Mouse (Mus musculus) left cerebral cortex, adult 2 months (tissue): Measurements from ENCODE around the gene Slc16a11. TPM values are rescaled to one million over a fixed set of nuclear protein-coding genes. Genes with fewer than 3 reads are reported as not detected.
"Not testable (repeated sequence)": the region's sequence is repeated elsewhere in the genome, so short reads cannot be mapped to it uniquely, and the experiment has no call there.

Experiments
- DNase-seq, 2 experiments: peaks; one replicate each; pipeline ENCODE4 v3.0.0; 2021 to 2022; ENCODE audit warnings: low spot score in 2 of 2, mixed read lengths in 1 of 2; ENCODE audit errors: extremely low spot score in 1 of 2
- H3K27ac ChIP-seq: fragments of 200-600 bp; 2 replicates; pipeline ENCODE4 v1.8.1; 2022
- H3K4me3 ChIP-seq: fragments of 200-600 bp; 2 replicates; pipeline ENCODE4 v1.8.1; 2022
- CTCF ChIP-seq: fragments of 200-600 bp; IDR thresholded peaks from 2 replicates; pipeline ENCODE4 v1.8.1; 2022; ENCODE audit warnings: antibody characterized with exemption, mild to moderate bottlenecking, moderate library complexity
- intact Hi-C: fragments of 180-260 bp; cut with DNase I; formaldehyde crosslinking; loops from one replicate; pipeline ENCODE4 v1.15.1; 2025
- long read RNA-seq, 2 experiments: library from polyadenylated mRNA; stranded (forward); transcript quantifications; one replicate each; pipeline ENCODE4 v2.0.0; 2021; ENCODE audit warnings: borderline mapping rate in 2 of 2
- total RNA-seq, 2 experiments: library from RNA; stranded (reverse); gene quantifications; 2 replicates each; pipeline ENCODE4 v1.2.3; 2021

Slc16a11 gene
- 10 to 100 TPM; 35.7 to 36.9 TPM for total RNA-seq
- long read RNA-seq, experiment 1, partial matches to known transcripts = 10 of 28 reads
- long read RNA-seq, experiment 1, other reads (novel, unspliced or antisense) = 14 of 28 reads
- long read RNA-seq, experiment 2, partial matches to known transcripts = 8 of 27 reads
- long read RNA-seq, experiment 2, other reads (novel, unspliced or antisense) = 13 of 27 reads

- H3K27ac ChIP-seq = peak within 1 kb of the TSS; percentile 84
- no peak for DNase-seq
- intact Hi-C loops = loop anchor here (2.0 kb wide), 2 partner anchors 158 to 278 kb away; partner anchors contain the start of genes Asgr1 and Ybx2
Measured at GRCm38 (mm10) chr11:70212423-70212822, at the start of gene Slc16a11. TSS of gene Slc16a11 (plus strand) at chr11:70212752.

GRCm38 (mm10) chr11:70165972-70166921 lies 46.3 kb upstream of the Slc16a11 start:
- no peak overlapping the region for H3K27ac ChIP-seq
- intact Hi-C loops = no loop called here
- no peak for DNase-seq
- H3K4me3 ChIP-seq = no peak overlapping the region
- TF ChIP-seq CTCF = no peak

More at GRCm38 (mm10) chr11:70212423-70212822, at the start of gene Slc16a11:
- TF ChIP-seq CTCF = no peak
- H3K4me3 ChIP-seq = peak within 1 kb of the TSS; percentile 40

- Histone ChIP-seq H3K27ac (no peak overlapping the region), H3K4me3 (no peak overlapping the region)
- no peak for TF ChIP-seq CTCF
- intact Hi-C loops = no loop called here
- no peak for DNase-seq
Measured at GRCm38 (mm10) chr11:70168136-70168535, 44.4 kb upstream of the Slc16a11 start.

GRCm38 (mm10) chr11:70169471-70169870 lies 43.1 kb upstream of the Slc16a11 start:
- DNase-seq = not testable (repeated sequence)

GRCm38 (mm10) chr11:70170291-70170690 lies 42.3 kb upstream of the Slc16a11 start:
- H3K27ac ChIP-seq = no peak overlapping the region
- intact Hi-C loops = no loop called here
- no peak for TF ChIP-seq CTCF
- H3K4me3 ChIP-seq = no peak overlapping the region
- no peak for DNase-seq

More at GRCm38 (mm10) chr11:70169471-70169870, 43.1 kb upstream of the Slc16a11 start:
- H3K27ac ChIP-seq, intact Hi-C loops, H3K4me3 ChIP-seq: not testable (repeated sequence)

GRCm38 (mm10) chr11:70171181-70171580 lies 41.4 kb upstream of the Slc16a11 start:
- intact Hi-C loops = no loop called here
- H3K27ac ChIP-seq = no peak overlapping the region
- DNase-seq = no peak
- no peak overlapping the region for H3K4me3 ChIP-seq
- TF ChIP-seq CTCF = no peak

- intact Hi-C loops = no loop called here
- no peak for DNase-seq
- no peak overlapping the region for H3K4me3 ChIP-seq
- peak; percentile 50 for TF ChIP-seq CTCF
- no peak overlapping the region for H3K27ac ChIP-seq
Measured at GRCm38 (mm10) chr11:70171847-70172246, 40.7 kb upstream of the Slc16a11 start.

GRCm38 (mm10) chr11:70172298-70172697 lies 40.3 kb upstream of the Slc16a11 start:
- Histone ChIP-seq H3K4me3 (no peak overlapping the region), H3K27ac (no peak overlapping the region)
- no peak for DNase-seq
- TF ChIP-seq CTCF = no peak
- intact Hi-C loops = no loop called here

- H3K4me3 ChIP-seq = no peak overlapping the region
- TF ChIP-seq CTCF = no peak
- intact Hi-C loops = no loop called here
- DNase-seq = no peak
- no peak overlapping the region for H3K27ac ChIP-seq
Measured at GRCm38 (mm10) chr11:70174491-70174890, 38.1 kb upstream of the Slc16a11 start.

GRCm38 (mm10) chr11:70177647-70178046 lies 34.9 kb upstream of the Slc16a11 start:
- Histone ChIP-seq H3K27ac (no peak overlapping the region), H3K4me3 (no peak overlapping the region)
- intact Hi-C loops = loop anchor here (2.0 kb wide), 1 partner anchor 103 kb away; no protein-coding TSS in a partner anchor
- TF ChIP-seq CTCF = peak; percentile 32
- DNase-seq = no peak

GRCm38 (mm10) chr11:70178311-70178710 lies 34.2 kb upstream of the Slc16a11 start:
- H3K27ac ChIP-seq = no peak overlapping the region
- TF ChIP-seq CTCF = no peak
- no peak for DNase-seq
- intact Hi-C loops = loop anchor here (2.0 kb wide), 1 partner anchor 104 kb away; no protein-coding TSS in a partner anchor
- H3K4me3 ChIP-seq = no peak overlapping the region

GRCm38 (mm10) chr11:70178756-70179155 lies 33.8 kb upstream of the Slc16a11 start:
- Histone ChIP-seq H3K4me3 (no peak overlapping the region), H3K27ac (no peak overlapping the region)
- intact Hi-C loops = loop anchor here (2.0 kb wide), 1 partner anchor 104 kb away; no protein-coding TSS in a partner anchor
- no peak for TF ChIP-seq CTCF
- DNase-seq = no peak
